Mouse (Mus musculus) ES-E14 (cell line): ENCODE data around the gene Aldh2. TPM values are rescaled to one million over a fixed set of nuclear protein-coding genes. Genes with fewer than 3 reads are reported as not detected.

Experiments
- DNase-seq: peaks from one replicate; pipeline ENCODE4 v3.0.0-alpha.2; 2013; ENCODE audit warnings: low read depth, low spot score
- H3K27ac ChIP-seq: 2 replicates; pipeline ENCODE4 v1.5.1; 2012; ENCODE audit warnings: low read depth, mild to moderate bottlenecking, low read length, moderate library complexity, mixed read lengths; ENCODE audit not compliant: poor library complexity, insufficient read depth, severe bottlenecking
- H3K36me3 ChIP-seq: 2 replicates; pipeline ENCODE4 v1.6.1; 2012; ENCODE audit warnings: mild to moderate bottlenecking, low read length, moderate library complexity, mixed read lengths; ENCODE audit not compliant: control insufficient read depth, poor library complexity, insufficient read depth, severe bottlenecking
- H3K4me1 ChIP-seq, 2 experiments: fragments of 150-350 bp in 1 of 2; sonication (generic) in 1 of 2; 2 replicates each; pipeline ENCODE4 v1.6.1; 2012; ENCODE audit warnings: low read length in 2 of 2, mild to moderate bottlenecking in 1 of 2, mixed read lengths in 1 of 2; ENCODE audit not compliant: control insufficient read depth in 2 of 2, insufficient read depth in 2 of 2, poor library complexity in 1 of 2
- H3K4me3 ChIP-seq, 2 experiments: fragments of 150-350 bp in 1 of 2; sonication (generic) in 1 of 2; 2 replicates each; pipeline ENCODE4 v1.5.1; 2012; ENCODE audit warnings: low read length in 2 of 2, low read depth in 1 of 2, mild to moderate bottlenecking in 1 of 2, mixed read lengths in 1 of 2; ENCODE audit not compliant: insufficient read depth in 1 of 2, poor library complexity in 1 of 2, severe bottlenecking in 1 of 2
- H3K9ac ChIP-seq: 2 replicates; pipeline ENCODE4 v1.6.1; 2012; ENCODE audit warnings: low read depth, mild to moderate bottlenecking, low read length, mixed read lengths; ENCODE audit not compliant: poor library complexity, insufficient read depth, severe bottlenecking
- H3K9me3 ChIP-seq: fragments of 150-350 bp; sonication (generic); 2 replicates; pipeline ENCODE4 v1.6.1; 2012; ENCODE audit warnings: low read depth, mild to moderate bottlenecking, low read length; ENCODE audit not compliant: control insufficient read depth, insufficient read depth
- CHD2 ChIP-seq: IDR thresholded peaks from 2 replicates; pipeline ENCODE4 v1.6.1; 2014; ENCODE audit warnings: mild to moderate bottlenecking, low read depth, low read length, inconsistent platforms
- HCFC1 ChIP-seq: IDR thresholded peaks from 2 replicates; pipeline ENCODE4 v1.6.1; 2012; ENCODE audit warnings: low read length, inconsistent platforms, borderline replicate concordance; ENCODE audit not compliant: insufficient read depth
- MAFK ChIP-seq: IDR thresholded peaks from 2 replicates; pipeline ENCODE4 v1.6.1; 2014; ENCODE audit warnings: mild to moderate bottlenecking, low read depth, low read length, inconsistent platforms; ENCODE audit not compliant: insufficient read depth
- ZC3H11A ChIP-seq: IDR thresholded peaks from 2 replicates; pipeline ENCODE4 v1.6.1; 2012; ENCODE audit warnings: low read depth, mild to moderate bottlenecking, inconsistent platforms, low read length, borderline replicate concordance
- ZNF384 ChIP-seq: IDR thresholded peaks from 2 replicates; pipeline ENCODE4 v1.6.1; 2012; ENCODE audit warnings: low read depth, low read length, inconsistent platforms
- in situ Hi-C, 2 experiments: fragments of 600-800 bp; cut with MboI; formaldehyde crosslinking; loops; one replicate each; pipeline ENCODE4 v1.15.1; 2025; ENCODE audit warnings: low sequenced_read_pairs in 2 of 2, inconsistent platforms in 1 of 2; ENCODE audit not compliant: unreplicated experiment in 2 of 2
- total RNA-seq: library from RNA; depleted of rRNA; stranded (reverse); fragments of 300-350 nt; gene quantifications from 2 replicates; pipeline ENCODE4 v1.2.3, GENCODE M21; 2012

Gene Aldh2
- total RNA-seq, 1 experiment, result 157 TPM

DNA sequence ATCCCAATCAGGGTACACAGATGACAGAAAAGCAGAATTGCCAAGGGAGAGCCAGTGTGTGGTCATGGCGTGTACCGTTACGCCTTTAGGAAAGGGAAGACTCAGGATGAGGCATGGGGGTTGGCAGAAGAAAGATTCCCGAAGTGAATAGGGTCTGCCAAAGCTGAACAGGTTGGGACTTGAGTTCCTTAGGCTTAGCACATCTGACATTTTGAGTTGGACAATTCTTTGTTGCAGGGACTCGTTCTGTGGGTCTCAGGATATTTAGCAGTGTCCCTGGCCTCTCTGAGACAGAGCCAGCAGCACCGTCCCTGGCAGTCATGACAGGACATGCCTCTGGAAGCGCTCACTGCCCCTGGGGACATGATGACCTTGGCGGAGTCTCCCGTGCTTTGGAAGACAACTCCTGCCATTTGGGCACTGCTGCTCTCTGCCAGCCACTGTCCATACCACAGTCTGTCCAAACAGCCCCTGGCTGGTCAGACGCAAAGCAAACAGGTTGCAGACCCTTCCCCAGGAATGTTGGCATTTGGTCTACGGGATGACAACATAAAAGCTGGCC, 16.6 kb downstream of the Aldh2 start:
- TF ChIP-seq ZNF384 (no peak), ZC3H11A (no peak), HCFC1 (no peak), CHD2 (no peak), MAFK (no peak)
- H3K4me1 ChIP-seq, result peaks cover 4 to 12% of the 10 kb centered on the region in 2 experiments; a peak in 2 of 4 replicates
- no peak overlapping the region for H3K27ac ChIP-seq
- H3K9ac ChIP-seq, result no peak overlapping the region
- H3K36me3 ChIP-seq, result peaks cover 47% of the 10 kb centered on the region; the same call in 1 of the 2 replicates
- DNase-seq, result no peak
- no peaks in the 10 kb centered on the region for H3K9me3 ChIP-seq
- no peak overlapping the region for H3K4me3 ChIP-seq
- in situ Hi-C loops, result no loop called here

DNA sequence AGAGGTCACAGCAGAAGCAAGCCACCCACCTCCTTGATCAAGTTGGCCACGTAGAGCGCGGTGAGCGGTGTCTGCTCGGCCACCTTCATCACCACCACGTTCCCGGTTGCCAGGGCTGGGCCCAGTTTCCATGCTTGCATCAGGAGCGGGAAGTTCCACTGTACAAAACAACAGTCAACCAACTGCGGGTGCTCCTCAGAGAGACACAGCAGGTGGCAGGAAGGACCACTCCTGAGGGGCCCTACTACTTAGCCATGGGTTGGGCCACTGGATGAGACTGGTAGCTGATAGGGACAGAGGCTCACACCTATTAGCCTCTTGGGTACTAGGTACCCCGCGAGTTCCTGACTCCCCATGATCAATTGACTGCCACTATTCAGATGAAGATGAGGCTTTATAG, 17.8 kb downstream of the Aldh2 start:
- H3K36me3 ChIP-seq, result peaks cover 56% of the 10 kb centered on the region

DNA sequence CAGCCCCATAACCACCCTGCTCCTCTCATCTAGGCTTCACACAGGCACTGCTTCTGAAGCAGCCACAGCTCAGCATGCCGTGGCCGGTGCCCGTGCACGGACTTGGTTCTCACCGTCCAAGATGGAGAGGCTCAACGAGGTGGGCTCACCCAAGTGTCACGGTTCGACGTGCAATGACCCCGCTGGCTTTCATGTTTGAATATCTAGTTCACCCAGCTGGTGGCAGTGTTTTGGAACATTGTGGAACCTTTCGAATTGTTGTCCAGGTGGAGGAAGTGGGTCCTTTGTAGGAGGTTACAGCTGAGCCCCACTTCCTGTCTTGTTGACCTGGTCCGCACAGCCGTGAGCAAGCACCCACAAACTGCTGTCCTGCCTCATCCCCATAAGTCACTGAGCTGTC, 19.5 kb downstream of the Aldh2 start:
- H3K4me1 ChIP-seq, result peaks cover 0 to 10% of the 10 kb centered on the region in 2 experiments; a peak in 1 of 4 replicates
- no peak for DNase-seq
- no peak overlapping the region for H3K9ac ChIP-seq
- no peak for TF ChIP-seq MAFK
- TF ChIP-seq ZNF384, result no peak
- TF ChIP-seq HCFC1, result no peak
- TF ChIP-seq CHD2, result no peak
- no peak for TF ChIP-seq ZC3H11A
- peaks cover 57% of the 10 kb centered on the region for H3K36me3 ChIP-seq
- H3K27ac ChIP-seq, result no peak overlapping the region
- no peaks in the 10 kb centered on the region for H3K9me3 ChIP-seq
- no peak overlapping the region for H3K4me3 ChIP-seq
- in situ Hi-C loops, result no loop called here

More for the DNA sequence above, 17.8 kb downstream of the Aldh2 start:
- Histone ChIP-seq H3K9ac (no peak overlapping the region), H3K27ac (no peak overlapping the region), H3K4me1 (peaks cover 0 to 10% of the 10 kb centered on the region in 2 experiments; a peak in 1 of 4 replicates), H3K4me3 (no peak overlapping the region), H3K9me3 (no peaks in the 10 kb centered on the region)
- in situ Hi-C loops, result no loop called here
- DNase-seq, result no peak
- TF ChIP-seq CHD2, result no peak
- TF ChIP-seq HCFC1, result no peak
- TF ChIP-seq ZC3H11A, result no peak
- no peak for TF ChIP-seq MAFK
- TF ChIP-seq ZNF384, result no peak

DNA sequence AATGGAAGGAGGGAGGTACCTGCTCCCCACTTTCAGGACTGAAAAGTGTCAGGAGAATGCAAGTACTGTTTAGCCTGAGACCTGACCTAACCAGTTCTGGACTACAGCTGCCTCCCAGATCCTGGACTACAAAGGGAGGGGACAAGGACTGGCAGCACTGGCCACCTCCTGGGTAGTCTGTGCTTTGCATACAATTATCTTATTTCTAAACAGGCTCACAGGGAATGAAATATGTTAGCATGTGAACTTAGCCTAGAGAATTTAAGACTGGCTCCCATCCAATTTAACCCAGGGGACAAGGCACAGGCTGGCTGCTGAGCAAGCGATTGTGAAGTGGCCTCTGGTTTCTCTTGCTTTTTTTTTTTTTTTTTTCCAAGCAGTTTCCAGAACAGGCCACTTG, 22.8 kb downstream of the Aldh2 start:
- no peak for TF ChIP-seq MAFK
- no peak for TF ChIP-seq ZNF384
- no peak for TF ChIP-seq CHD2
- no peak for TF ChIP-seq ZC3H11A
- TF ChIP-seq HCFC1, result no peak
- Histone ChIP-seq H3K27ac (no peak overlapping the region), H3K9ac (no peak overlapping the region), H3K9me3 (no peaks in the 10 kb centered on the region), H3K36me3 (peaks cover 49% of the 10 kb centered on the region), H3K4me3 (no peak overlapping the region), H3K4me1 (peaks cover 0 to 5% of the 10 kb centered on the region in 2 experiments; a peak in 1 of 4 replicates)
- no peak for DNase-seq
- in situ Hi-C loops, result no loop called here
